Mouse (Mus musculus) E14TG2a.4 (cell line): ENCODE measurements around the gene Ablim1.

ENCODE experiments used
- CTCF ChIP-seq: conservative IDR thresholded peaks from 2 replicates; pipeline ENCODE4 v1.5.1; 2014; ENCODE audit warnings: low read length
- POU5F1 ChIP-seq: IDR thresholded peaks from 2 replicates; pipeline ENCODE4 v1.6.1; 2014; ENCODE audit warnings: low read length, borderline replicate concordance

DNA sequence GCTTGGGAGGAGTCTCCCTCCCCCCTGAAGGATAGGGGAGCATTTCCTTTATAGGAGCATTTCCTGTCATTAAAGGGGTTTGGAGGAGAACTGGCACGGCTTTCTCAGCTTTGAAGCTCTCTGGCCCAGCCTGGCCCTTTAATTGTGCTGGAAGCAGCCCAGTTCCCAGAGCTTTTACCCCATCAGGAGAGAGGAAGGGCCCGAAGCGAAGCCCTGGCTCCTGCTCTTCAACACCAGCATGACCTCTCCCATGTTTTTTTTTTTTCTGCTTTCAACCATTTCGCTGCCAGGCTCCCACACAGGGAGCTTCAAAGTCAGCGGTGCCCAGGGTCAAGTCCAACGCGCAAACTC, 311.3 kb downstream of the Ablim1 start:
- no peak for TF ChIP-seq CTCF
- no peak for TF ChIP-seq POU5F1
